Mouse (Mus musculus): ENCODE results near the gene Vezt. TPM values are rescaled to one million over a fixed set of nuclear protein-coding genes. Genes with fewer than 3 reads are reported as not detected.

Vezt gene
- total RNA-seq, 1 experiment: 18.8 TPM

DNA sequence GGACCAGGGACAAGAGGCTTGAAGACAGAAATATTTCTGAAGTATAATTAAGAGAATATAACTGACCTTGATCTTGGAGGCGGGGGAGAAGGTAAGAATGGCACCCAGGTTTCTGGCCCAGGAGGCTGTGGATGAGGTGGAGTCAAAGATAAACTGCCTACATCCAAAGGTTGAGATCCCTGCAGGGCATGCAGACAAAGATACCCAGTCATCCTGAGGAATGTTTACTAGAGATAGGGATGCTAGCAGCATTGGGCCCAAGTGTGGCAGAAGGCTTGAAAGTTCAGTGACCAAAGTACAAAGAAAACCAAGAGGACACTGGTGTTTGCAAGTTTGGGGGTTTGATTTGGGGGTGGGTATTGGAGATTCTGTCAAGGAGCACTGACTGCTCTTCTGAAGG lies 144.6 kb downstream of the Vezt start:
- H3K27ac ChIP-seq (ENCODE audit: insufficient read depth, low read depth, low read length, poor library complexity, severe bottlenecking): no peak overlapping the region
- in situ Hi-C loops (cut with MboI; ENCODE audit: low sequenced_read_pairs in 2 of 2, unreplicated experiment in 2 of 2): no loop called here
- H3K9me3 ChIP-seq (ENCODE audit: control insufficient read depth, insufficient read depth, low read depth, low read length): no peaks in the 10 kb centered on the region
- no peak overlapping the region for H3K4me3 ChIP-seq (ENCODE audit: insufficient read depth in 1 of 2, low read depth in 1 of 2, low read length in 2 of 2, poor library complexity in 1 of 2, severe bottlenecking in 1 of 2)
- H3K4me1 ChIP-seq (ENCODE audit: control insufficient read depth in 2 of 2, insufficient read depth in 2 of 2, low read length in 2 of 2, poor library complexity in 1 of 2): no peaks in the 10 kb centered on the region
- no peak for DNase-seq (ENCODE audit: low read depth, low spot score)
- no peak for TF ChIP-seq CHD2 (IDR thresholded peaks at IDR 0.05; ENCODE audit: low read depth, low read length)
- H3K36me3 ChIP-seq (ENCODE audit: control insufficient read depth, insufficient read depth, low read length, poor library complexity, severe bottlenecking): peaks cover 2% of the 10 kb centered on the region; the same call in 1 of the 2 replicates
- no peak overlapping the region for H3K9ac ChIP-seq (ENCODE audit: insufficient read depth, low read depth, low read length, poor library complexity, severe bottlenecking)

DNA sequence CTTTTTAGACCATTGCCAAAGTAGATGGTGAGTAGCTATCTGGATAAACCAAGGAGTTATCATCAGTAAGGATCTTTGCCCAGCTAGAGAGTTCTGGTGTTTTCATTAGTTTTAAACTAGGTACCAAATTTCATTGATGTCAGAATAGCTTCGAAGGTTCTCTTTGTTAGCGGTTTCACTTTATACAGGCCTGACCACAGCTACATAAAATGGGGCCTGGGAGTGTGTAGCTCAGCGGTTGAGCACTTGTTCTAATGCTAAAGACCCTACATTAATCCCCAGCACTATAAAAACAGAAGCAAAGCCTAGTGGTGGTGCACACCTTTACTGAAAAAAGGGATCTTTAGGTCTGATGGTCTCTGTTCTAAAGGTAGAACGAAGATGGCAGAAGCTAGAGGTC lies 145.1 kb downstream of the Vezt start:
- Histone ChIP-seq H3K9ac (ENCODE audit: insufficient read depth, low read depth, low read length, poor library complexity, severe bottlenecking) (no peak overlapping the region), H3K4me1 (ENCODE audit: control insufficient read depth in 2 of 2, insufficient read depth in 2 of 2, low read length in 2 of 2, poor library complexity in 1 of 2) (no peaks in the 10 kb centered on the region), H3K36me3 (ENCODE audit: control insufficient read depth, insufficient read depth, low read length, poor library complexity, severe bottlenecking) (peaks cover 4% of the 10 kb centered on the region), H3K27ac (ENCODE audit: insufficient read depth, low read depth, low read length, poor library complexity, severe bottlenecking) (no peak overlapping the region), H3K4me3 (ENCODE audit: insufficient read depth in 1 of 2, low read depth in 1 of 2, low read length in 2 of 2, poor library complexity in 1 of 2, severe bottlenecking in 1 of 2) (no peak overlapping the region), H3K9me3 (ENCODE audit: control insufficient read depth, insufficient read depth, low read depth, low read length) (no peaks in the 10 kb centered on the region)
- in situ Hi-C loops (cut with MboI; ENCODE audit: low sequenced_read_pairs in 2 of 2, unreplicated experiment in 2 of 2): no loop called here
- no peak for DNase-seq (ENCODE audit: low read depth, low spot score)
- TF ChIP-seq HCFC1 (IDR thresholded peaks at IDR 0.05; ENCODE audit: borderline replicate concordance, insufficient read depth, low read length): no peak
- no peak for TF ChIP-seq CHD2 (IDR thresholded peaks at IDR 0.05; ENCODE audit: low read depth, low read length)
- no peak for TF ChIP-seq MAFK (IDR thresholded peaks at IDR 0.05; ENCODE audit: insufficient read depth, low read depth, low read length)
- TF ChIP-seq ZC3H11A (IDR thresholded peaks at IDR 0.05; ENCODE audit: borderline replicate concordance, low read depth, low read length): no peak
- TF ChIP-seq ZNF384 (IDR thresholded peaks at IDR 0.05; ENCODE audit: low read depth, low read length): no peak

DNA sequence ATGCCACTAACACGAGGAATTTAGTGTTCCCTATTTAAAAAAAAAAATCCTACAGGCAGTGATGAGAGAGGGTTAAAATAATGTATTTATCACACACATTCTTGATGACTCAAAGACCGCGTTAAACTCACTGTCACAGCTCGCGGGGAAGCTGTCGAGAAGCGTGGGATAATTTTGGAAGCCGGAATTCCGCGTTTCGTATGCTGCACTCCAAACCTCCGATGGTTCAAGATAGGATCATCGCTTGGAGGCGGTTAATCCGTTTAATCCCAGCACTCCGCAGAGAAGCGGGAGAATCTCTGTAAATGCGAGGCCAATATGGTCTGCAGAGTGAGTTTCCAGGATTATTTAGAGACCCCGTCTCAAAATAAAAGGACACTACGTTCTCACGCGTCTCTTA lies 145.6 kb downstream of the Vezt start:
- H3K4me3 ChIP-seq (ENCODE audit: insufficient read depth in 1 of 2, low read depth in 1 of 2, low read length in 2 of 2, poor library complexity in 1 of 2, severe bottlenecking in 1 of 2): peak overlapping the region; percentile 91 to 97
- no peaks in the 10 kb centered on the region for H3K4me1 ChIP-seq (ENCODE audit: control insufficient read depth in 2 of 2, insufficient read depth in 2 of 2, low read length in 2 of 2, poor library complexity in 1 of 2)
- DNase-seq (ENCODE audit: low read depth, low spot score): peak; percentile 30
- H3K36me3 ChIP-seq (ENCODE audit: control insufficient read depth, insufficient read depth, low read length, poor library complexity, severe bottlenecking): peaks cover 4% of the 10 kb centered on the region
- H3K9ac ChIP-seq (ENCODE audit: insufficient read depth, low read depth, low read length, poor library complexity, severe bottlenecking): peak overlapping the region; percentile 9; the same call in 1 of the 2 replicates
- in situ Hi-C loops (cut with MboI; ENCODE audit: low sequenced_read_pairs in 2 of 2, unreplicated experiment in 2 of 2): no loop called here
- TF ChIP-seq ZNF384 (IDR thresholded peaks at IDR 0.05; ENCODE audit: low read depth, low read length) (0 out of 2 replicates have a peak, but pooled peaks have one; percentile 7), ZC3H11A (IDR thresholded peaks at IDR 0.05; ENCODE audit: borderline replicate concordance, low read depth, low read length) (no peak)
- H3K9me3 ChIP-seq (ENCODE audit: control insufficient read depth, insufficient read depth, low read depth, low read length): no peaks in the 10 kb centered on the region
- H3K27ac ChIP-seq (ENCODE audit: insufficient read depth, low read depth, low read length, poor library complexity, severe bottlenecking): no peak overlapping the region

DNA sequence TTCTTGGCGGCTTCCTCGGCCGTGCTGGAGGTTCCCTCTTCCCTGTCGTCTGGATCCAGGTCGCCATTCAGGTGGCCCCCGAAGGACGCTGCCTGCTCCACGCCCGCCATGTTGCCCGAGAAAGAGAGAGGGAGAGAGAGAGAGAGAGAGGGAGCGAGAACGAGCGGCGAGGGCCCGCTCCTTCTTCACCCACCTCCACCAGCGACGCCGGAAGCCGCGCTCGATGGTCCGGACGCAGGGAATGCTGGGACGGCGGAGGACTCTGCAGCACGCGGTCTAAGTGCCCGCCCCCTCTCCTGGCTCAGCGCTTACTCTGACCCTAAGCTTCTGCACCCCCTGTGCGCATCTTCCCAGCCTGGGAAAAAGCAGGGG lies 146.1 kb downstream of the Vezt start:
- no peak for TF ChIP-seq CHD2 (IDR thresholded peaks at IDR 0.05; ENCODE audit: low read depth, low read length)
- TF ChIP-seq ZNF384 (IDR thresholded peaks at IDR 0.05; ENCODE audit: low read depth, low read length): no peak
- no peak for TF ChIP-seq MAFK (IDR thresholded peaks at IDR 0.05; ENCODE audit: insufficient read depth, low read depth, low read length)
- TF ChIP-seq HCFC1 (IDR thresholded peaks at IDR 0.05; ENCODE audit: borderline replicate concordance, insufficient read depth, low read length): no peak
- TF ChIP-seq ZC3H11A (IDR thresholded peaks at IDR 0.05; ENCODE audit: borderline replicate concordance, low read depth, low read length): no peak
- Histone ChIP-seq H3K36me3 (ENCODE audit: control insufficient read depth, insufficient read depth, low read length, poor library complexity, severe bottlenecking) (peaks cover 4% of the 10 kb centered on the region), H3K9ac (ENCODE audit: insufficient read depth, low read depth, low read length, poor library complexity, severe bottlenecking) (peak overlapping the region; percentile 94), H3K9me3 (ENCODE audit: control insufficient read depth, insufficient read depth, low read depth, low read length) (no peaks in the 10 kb centered on the region), H3K4me1 (ENCODE audit: control insufficient read depth in 2 of 2, insufficient read depth in 2 of 2, low read length in 2 of 2, poor library complexity in 1 of 2) (no peaks in the 10 kb centered on the region), H3K27ac (ENCODE audit: insufficient read depth, low read depth, low read length, poor library complexity, severe bottlenecking) (no peak overlapping the region), H3K4me3 (ENCODE audit: insufficient read depth in 1 of 2, low read depth in 1 of 2, low read length in 2 of 2, poor library complexity in 1 of 2, severe bottlenecking in 1 of 2) (peak overlapping the region; percentile 91 to 97)
- in situ Hi-C loops (cut with MboI; ENCODE audit: low sequenced_read_pairs in 2 of 2, unreplicated experiment in 2 of 2): no loop called here
- DNase-seq (ENCODE audit: low read depth, low spot score): peak; percentile 69

Other genes with a start within 250 kb of the Vezt start
- gene Usp44, start 204.3 kb downstream of the Vezt start, total RNA-seq (2012; rRNA removed): 19.7 and 30.5 TPM in 2 replicates
- 134 and 206 TPM in 2 replicates for gene Metap2, start 138.7 kb downstream of the Vezt start, total RNA-seq (2012; rRNA removed)
- gene Fgd6, start 184 bp upstream of the Vezt start, total RNA-seq (2012; rRNA removed): 3.5 and 4.4 TPM in 2 replicates
- gene Nr2c1, start 112.2 kb upstream of the Vezt start, total RNA-seq (2012; rRNA removed): 6.5 and 8.0 TPM in 2 replicates
- 131 and 184 TPM in 2 replicates for gene Ndufa12, start 162.9 kb upstream of the Vezt start, total RNA-seq (2012; rRNA removed)